Mouse (Mus musculus) urinary bladder, adult 2 months (tissue): ENCODE results near the gene Iglon5. TPM values are rescaled to one million over a fixed set of nuclear protein-coding genes. Genes with fewer than 3 reads are reported as not detected.
A peak's percentile ranks its signal among the peaks of the same experiment; 100 is the strongest.

ENCODE experiments used
- DNase-seq: peaks from one replicate; pipeline ENCODE4 v3.0.0; 2022; ENCODE audit warnings: low spot score
- polyA plus RNA-seq: library from polyadenylated mRNA; depleted of rRNA; stranded (reverse); fragments of >200 nt; gene quantifications from 2 replicates; pipeline ENCODE4 v1.2.3, GENCODE M21; 2012

Gene Iglon5
- polyA plus RNA-seq, 1 experiment = 3.7 TPM

DNA sequence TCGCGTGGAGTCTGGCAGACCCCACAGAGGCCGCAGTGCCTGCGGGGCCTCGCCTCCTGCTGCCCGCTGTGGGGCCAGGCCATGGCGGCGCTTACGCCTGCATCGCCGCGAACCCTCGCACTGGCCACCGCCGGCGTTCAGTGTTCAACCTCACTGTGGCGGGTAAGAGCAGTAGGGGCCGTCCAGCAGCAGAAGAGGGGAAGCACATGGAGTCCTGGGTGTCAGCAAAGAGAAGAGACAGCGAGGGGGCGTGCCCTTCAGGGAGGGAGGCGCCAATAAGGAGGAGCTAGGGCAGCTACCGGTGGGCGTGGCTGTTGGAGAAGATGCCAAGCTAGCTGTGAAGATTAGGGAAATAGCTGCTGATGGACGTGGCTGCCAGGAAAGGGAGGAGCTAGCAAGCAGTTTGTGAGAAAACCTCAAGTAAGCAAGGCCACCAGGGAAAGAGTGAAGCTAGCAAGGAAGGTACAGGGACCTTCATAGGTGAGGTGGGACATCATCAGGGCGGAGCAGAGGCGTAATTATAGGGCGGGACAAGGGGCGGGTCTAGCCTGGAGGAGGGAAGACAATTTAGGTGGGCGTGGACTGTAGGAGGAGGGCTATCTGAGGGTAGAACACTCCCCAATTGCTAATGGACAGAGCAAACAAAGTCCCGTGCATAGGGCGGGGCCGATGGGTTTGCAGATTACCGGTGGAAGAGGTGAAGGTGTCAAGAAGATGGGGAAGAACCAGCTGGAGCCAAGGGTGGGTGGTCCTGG is 24.4 kb downstream of the Iglon5 start:
- peak; percentile 58 for DNase-seq

DNA sequence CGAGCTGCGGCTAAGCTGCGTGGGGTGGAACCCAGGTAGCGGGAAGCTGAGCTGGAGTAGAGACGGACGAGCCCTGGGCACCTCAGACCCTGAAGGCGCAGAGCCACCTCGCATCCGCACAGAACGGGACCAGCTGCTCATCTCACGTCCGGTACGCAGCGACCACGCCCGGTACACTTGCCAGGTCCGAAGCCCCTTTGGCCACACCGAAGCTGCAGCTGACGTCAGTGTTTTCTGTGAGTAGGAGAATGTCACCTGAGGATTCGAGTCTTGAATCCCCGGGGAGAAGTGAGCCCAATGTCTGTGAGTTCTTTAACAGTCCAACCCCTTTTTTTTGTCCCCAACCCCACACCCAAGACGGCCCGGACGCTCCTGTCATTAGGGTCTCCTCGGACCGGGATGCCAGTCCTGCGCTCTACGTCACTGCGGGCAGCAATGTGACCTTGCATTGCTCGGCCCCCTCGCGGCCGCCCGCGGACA is 25.0 kb downstream of the Iglon5 start:
- DNase-seq = no peak

DNA sequence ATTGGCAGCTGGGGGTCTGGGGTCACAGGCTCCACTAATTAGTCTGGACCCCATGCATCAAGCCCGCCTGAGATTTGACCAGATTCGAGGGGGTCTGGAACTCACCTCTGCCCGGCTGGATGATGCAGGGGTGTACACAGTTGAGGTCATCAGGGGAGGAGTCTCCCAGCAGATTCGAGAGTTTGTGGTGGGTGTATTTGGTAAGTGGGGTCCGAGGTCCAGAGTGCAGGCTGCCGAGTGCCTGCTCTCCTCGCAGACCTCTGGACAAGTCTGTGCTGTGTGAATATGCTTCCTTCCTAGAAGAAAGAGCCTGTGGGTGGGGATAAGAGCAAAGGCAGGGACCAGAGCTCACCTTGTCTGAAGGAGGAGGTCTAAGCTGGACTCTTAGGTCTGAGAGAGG is 25.9 kb downstream of the Iglon5 start:
- no peak for DNase-seq

DNA sequence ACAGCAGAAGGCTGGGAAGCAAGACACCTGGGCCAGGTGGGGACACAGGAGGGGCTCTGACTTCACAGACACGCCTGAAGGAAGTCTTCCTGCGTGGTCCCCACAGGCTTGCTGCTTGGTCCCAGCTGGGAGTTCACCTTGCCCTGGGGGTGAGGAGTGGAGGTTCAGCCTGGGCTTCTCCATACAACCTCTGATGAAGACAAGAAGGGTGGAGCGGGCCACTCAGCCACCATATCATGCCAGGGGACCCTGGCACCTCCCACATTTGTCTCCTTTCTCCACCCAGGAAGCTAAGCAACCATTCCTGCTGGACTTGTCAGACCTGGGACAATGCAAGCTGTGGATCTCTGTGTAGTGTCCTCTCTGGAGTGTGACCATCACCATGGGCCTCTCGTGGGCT is 27.0 kb downstream of the Iglon5 start, which contains the start of gene Vsig10l:
Gene Vsig10l (plus strand): TSS at position 301 of the 400 bp plus-strand sequence.
- DNase-seq = no peak

DNA sequence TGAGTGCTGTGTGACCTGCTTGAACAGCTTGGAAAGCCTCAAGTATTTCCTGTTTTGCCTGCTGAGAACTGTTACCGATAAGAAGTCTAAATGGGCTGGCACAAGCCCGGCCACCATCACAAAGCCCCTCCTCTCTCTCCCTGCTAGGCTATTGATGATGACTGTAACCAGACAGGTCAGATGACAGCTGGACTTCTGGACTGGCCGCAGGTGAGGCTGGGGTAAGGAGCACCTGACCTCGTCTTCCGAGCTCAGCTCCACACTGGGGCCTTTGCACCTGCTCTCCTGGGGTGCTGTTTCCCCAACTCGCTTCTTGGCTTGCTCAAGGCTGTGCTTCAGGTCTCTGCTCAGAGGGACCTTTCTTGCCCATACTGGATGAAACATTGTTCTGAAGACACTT is 35.5 kb downstream of the Iglon5 start:
- no peak for DNase-seq

DNA sequence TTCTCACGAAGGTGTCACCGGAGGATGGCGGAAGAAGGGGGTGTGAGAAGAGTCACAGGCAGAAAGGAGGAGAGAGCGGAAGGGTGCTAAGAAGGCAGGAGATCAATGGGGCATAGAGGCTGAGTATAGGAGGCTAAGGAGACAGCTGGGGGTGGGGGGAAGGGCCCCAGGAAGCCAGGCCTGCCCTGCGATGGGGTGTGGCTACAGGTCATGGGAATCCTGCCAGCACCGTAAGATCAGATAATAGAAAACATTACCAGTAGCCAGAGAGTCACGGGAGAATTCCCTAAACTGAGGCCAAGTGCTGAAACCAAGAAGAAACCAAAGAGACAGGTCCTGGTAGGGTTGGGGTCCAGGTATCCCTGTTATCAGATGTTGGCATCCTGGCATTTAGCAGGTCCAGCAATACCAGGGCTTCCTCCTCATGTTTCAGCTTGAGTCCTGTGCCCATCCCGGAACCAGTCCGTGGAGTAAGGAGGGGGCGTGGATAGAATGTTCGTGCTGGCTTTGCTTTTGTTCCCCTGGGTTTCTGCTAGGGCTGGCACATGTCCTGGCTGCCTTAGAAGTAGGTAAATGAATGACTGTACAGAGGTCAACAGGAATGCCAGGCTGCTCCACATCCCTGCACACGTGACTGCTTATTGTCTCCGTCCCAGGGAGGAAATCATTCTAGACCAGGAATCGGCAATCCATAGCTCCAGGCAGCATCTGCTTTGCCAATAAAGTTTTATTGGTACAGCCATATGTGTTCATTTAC is 36.1 kb downstream of the Iglon5 start:
- no peak for DNase-seq

DNA sequence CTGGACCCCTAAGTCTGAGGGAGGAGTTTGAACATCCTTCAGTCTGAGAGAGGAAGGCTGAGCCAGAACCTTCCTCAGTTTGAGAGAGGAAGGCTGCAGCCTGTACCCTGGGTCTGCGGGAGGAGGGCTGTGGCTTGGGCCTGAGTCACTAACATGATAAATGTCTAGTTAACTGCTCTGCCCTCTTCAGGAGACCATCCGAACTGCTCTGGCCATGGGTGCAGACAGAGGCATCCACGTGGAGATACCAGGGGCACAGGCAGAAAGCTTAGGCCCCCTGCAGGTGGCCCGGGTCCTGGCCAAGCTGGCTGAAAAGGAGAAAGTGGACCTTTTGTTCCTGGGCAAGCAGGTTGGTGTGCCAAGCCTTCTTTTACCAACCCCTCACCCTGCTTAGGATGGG is 37.3 kb downstream of the Iglon5 start:
- no peak for DNase-seq

DNA sequence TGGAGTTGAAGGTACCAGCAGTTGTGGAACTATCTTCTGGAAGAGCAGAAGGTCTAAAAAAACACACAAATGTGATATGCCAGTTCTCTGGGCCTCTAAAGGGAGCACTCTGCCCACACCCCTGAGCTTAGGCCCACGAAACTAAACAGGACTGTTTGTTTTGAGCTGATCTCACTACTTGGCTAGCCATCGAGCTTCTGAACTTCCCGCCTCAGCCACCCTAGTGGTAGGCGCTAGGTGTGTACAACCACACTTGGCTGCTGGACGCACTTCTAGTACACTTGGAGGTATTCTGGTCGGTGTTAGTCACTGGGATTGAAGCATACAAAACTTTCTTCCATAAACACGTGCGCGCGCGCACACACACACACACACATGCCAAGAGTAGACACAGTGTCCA is 38.1 kb downstream of the Iglon5 start:
- no peak for DNase-seq

DNA sequence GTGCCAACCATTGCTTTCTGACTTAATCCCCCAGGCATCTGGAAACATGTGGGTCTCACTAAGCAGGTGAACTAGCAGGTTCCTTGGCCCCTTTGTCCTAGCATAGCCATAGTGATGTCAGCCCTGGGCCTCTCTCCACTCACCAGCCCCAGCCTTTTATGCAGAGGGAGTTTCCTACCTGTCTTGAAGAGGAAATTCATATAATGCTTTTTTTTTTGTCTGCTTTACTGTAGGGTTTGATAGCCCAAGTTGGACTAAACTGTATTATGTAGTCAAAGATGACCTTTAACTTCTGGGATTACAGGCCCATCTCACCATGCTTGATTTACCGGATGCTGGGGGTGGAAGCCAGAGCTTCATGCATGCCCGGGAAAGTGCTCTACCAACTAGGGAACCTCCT is 40.1 kb downstream of the Iglon5 start:
- DNase-seq = no peak

DNA sequence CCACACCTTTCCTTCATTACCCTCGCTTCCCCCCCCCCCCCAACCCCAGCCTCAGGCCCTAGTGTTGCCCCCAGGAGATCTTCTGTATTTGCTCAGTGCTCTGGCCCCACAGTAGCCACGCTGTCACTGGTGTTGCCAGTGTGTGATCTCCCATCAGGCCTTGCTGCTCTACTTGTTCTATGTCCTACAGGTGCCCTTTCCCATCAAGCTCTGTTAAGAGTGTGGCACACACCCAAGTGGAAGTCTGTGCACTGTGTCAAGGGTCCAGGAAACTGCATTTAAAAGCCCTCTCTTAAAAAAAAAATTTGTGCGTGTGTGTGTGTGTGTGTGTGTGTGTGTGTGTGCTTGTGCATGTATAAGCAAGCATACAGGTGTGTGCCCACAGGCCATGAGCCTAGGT is 41.6 kb downstream of the Iglon5 start:
- DNase-seq = no peak

DNA sequence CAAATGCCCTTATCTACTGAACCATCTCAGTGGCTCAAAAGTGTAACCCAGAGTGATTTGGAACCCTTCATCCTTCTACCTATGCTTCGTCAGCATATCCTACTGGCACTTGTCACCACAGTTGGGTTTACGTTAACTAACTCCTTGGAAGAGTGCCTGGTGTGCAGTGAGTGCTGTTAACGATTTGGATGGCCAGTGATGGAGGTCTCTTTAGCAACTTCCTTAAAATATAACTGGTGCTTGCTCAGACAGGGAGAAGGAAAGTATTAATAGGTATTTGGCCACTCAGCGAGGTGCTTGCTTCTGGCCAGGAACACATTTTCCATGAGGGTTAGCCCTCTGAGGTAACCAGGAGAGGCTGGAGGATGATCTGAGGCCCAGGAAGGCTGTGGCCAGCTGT is 42.1 kb downstream of the Iglon5 start:
- no peak for DNase-seq

DNA sequence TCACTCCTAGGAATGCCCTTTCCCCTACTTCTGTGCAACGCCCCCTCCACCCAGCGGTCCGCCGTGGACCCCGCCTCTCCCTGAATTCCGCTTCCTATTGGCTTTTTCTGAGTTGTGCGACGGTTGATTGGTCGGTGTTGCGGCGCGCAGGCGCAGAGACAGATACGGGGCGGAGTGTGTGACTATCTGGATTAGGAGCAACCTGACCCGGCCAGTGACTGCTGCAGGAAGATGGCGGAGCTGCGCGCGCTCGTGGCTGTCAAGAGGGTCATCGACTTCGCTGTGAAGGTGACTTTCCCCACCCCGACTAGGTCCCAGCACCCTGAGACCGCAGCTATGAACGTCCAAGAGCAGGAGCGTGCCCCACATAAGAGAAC is 46.0 kb downstream of the Iglon5 start, which contains the start of the genes Etfb and Gm45233:
Gene Etfb (plus strand): TSS at position 167 of the 377 bp plus-strand sequence.
Gene Gm45233 (plus strand): TSS at position 212 of the 377 bp plus-strand sequence.
- peak; percentile 82 for DNase-seq

DNA sequence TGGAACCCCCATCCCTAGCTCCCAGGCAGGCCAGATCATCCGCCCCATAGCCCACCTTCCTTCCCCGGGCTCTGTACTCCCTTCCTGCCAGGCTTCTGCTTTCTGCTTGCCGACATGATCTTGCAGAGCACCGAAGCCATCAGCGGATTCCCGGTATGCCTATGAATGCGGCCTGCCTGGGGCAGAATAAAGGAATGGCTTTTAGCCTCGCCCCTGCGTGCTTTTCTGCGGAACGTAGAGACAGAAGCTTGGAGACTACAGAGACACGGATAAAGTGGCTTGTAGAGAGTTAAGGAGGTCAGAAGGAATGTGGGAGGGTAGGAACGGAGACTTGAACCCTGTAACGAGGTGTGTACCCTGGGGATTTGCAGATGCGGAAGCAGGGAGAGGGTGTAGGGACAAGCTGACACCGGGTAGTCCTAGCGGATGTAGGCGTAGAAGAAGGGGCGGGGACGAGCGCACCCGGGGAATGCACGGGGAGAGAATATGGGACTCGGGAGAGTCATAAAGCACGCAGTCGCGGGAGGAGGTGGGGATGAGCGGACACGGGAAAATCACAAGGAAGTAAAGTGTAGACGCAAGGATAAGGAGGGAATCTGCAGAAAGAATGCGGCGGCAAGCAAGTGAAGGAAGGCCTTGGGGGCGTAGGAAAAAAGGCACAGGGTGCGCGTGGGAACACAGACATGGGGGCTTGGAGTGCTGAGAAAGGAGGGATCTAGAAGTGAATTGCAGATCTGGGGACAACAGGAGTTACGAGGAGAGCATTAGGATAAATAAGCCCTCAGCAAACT is 46.6 kb downstream of the Iglon5 start:
- DNase-seq = peak; percentile 70

DNA sequence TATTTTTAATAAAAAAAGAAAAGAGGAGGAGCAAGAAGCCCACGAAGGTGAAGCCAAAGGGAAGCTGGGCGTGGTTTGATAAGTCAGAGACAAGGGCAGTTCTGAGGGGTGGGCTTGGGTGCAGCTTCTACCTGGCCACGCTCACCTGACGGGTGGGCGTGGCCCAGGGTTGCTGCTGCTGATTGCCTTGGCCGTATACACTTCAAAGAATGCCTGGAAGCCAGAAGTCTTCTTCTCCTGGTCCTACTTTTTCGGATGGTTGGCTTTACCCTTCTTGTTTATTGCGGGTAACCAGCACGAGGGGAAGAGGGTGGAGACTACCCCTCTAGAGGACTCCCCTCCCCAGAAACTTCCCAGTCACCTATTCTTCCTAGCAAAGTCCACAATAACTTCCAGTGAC is 47.2 kb downstream of the Iglon5 start:
- DNase-seq = no peak

DNA sequence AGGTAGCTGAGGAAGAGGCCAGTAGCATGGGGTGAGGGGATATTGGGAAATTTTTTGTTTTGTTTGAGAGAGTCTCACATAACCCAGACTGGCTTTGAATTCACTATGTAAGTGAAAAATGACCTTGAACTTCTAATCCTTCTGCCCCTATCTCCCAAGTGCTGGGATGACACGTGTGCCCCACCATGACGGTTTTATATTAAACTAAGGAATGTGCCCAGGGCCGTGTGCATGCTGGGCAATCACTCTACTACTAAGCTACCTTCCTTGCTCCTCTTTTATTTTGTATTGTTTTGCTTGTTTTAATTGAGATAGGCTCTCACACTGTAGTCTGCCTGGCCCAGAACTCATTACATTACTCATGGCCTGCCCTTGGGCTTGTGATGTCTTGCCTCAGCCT is 48.8 kb downstream of the Iglon5 start:
- no peak for DNase-seq

DNA sequence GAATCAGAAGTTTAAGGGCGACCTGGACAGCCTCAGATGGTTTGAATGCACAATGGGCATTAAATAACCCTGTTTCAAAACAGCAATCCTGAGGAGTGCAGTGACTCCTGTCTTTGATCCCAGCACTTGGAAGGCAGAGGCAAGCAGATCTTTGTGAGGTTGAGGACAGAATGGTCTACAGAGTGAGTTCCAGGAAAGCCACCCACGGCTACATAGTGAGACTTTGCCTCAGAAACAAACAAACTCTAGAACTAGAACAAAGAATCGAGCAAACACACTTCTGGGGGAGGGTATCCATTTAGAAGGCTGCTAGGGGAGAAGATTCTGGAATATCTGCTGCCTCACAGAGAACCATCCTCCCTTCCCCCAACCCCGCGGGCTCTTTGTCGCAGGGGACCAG is 49.4 kb downstream of the Iglon5 start, which contains the start of gene Cldnd2:
Gene Cldnd2 (plus strand): TSS at position 301 of the 400 bp plus-strand sequence.
- DNase-seq = no peak

DNA sequence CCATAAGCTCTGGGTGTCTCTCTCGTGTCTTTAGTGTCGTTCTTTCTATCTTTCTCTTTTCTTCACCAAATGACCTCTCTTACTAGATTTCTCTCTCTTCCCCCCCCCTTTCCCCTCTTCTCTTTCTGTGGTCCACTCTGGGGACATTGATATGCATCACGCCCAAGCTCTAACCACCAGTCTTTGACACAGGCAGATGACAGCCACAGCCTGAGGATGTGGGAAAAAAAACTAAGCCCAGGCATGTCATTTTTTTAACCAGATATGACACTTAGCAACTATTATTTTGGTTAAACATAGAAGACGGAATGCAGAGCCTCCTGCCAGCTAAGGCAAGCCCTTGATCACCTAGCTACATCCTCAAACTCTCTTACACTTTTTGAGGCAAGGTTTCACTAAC is 51.3 kb downstream of the Iglon5 start:
- DNase-seq = no peak

DNA sequence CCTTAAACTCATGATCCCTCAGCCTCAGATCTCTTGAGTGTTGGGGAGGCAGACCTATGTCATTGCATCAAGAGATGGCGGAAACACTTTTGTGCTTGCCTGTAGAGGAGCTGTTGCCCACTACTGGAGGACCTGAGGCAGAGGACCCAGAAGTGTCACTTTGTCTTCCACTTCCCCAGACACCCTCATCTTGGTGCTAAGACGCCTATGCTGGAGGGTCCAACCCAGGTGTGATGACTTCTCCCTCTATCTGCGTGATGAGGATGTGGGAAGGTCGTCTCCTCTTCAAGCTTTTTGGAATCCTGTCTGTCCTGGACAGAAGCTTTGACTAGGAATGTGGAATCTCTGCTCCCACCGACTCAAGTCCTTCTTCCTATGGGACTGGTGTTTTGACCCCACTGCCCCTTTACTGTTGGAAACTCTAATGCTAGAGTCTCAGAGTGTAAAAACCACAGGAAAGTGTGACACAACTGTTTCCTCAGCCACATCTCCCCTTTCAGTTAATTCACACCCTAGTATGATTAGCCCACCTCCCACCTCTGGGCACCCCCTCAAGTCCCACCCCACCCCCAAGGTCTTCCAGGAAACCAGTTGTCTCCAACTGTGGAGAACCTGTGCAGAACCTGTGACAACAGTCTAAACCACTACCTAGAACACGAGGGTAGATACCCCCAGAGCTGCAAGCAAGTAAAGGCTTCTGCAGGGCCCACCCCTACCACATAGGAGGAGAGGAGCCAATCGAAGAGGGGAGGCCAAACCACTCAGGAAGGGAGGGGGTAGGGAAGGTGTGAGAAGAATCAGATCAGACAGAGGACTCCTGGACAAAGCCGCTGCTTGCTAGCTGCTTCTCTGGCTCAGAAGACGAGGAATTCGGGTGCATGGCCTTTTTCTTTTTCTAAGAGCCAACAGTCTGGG is 53.3 kb downstream of the Iglon5 start, which contains the start of gene Nkg7:
Gene Nkg7 (plus strand): TSS at position 733 of the 915 bp plus-strand sequence.
- DNase-seq = no peak

DNA sequence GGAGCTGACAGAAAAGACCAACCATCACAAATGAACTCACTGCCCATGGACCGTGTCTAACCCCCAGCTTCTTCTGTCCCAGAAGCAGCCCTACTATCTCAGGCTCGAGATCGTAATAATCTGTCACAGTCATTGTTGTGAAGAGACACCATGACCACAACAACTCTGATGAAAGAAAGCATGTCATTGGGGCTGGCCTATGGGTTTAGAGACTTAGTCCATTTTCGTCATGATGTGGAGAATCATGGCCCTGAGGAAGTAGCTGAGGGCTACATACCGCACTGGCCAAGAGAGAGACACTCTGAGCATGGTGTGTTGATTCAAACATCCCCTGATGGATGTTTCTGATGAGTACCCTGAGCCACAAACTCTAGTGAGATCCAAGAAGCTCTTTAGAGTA is 55.2 kb downstream of the Iglon5 start:
- no peak for DNase-seq

DNA sequence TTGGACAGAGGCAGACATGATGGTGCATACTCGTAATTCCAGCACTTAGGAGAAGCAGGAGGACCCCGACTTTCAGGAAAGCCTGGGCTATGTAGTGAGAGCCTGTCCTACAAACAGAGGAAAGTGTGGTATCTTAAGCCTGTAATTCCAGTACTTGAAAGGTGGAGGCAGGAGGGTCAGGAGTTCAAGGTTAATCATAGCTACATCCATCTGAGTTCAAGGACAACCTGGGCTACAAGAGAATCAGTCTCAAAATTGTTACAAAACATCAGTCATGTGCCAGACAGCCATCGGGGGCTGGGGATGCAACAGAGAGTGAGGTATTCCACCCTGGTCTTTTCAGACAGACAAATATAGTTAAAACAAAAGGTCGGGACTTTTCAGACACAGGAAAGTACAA is 57.0 kb downstream of the Iglon5 start:
- no peak for DNase-seq

DNA sequence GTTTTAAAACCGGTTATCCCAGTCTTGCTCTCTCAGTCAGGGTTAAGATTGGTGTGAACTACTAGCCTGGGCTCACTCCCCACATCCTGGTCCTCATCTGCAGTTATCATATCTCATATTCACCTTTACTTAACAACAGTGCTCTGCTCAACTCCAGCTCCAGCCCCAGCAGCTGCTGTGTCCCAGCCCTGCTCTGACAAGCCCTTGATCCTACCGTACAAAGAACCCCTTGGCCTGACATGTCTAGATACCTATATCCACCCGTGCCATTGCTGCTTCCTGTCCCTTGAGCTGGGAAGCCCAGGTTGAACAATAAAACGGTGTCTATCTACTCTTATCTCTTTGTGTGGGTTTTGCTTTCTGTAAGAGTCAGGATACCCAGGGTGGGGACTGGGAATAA is 60.4 kb downstream of the Iglon5 start:
- DNase-seq = no peak
